Mouse (Mus musculus): ENCODE measurements around the gene Gse1.

- TF ChIP-seq GATA1 (IDR thresholded peaks at IDR 0.05; ENCODE audit: low read length), result no peak
- no peak for TF ChIP-seq TAL1 (IDR thresholded peaks at IDR 0.05; ENCODE audit: low read length)
Observed at GRCm38 (mm10) chr8:120285033-120285432, 56.8 kb downstream of the Gse1 start.
